Mouse (Mus musculus) midbrain, embryonic 10.5 days (tissue): ENCODE data around the gene Ror2. TPM values are rescaled to one million over a fixed set of nuclear protein-coding genes. Genes with fewer than 3 reads are reported as not detected.
A peak's percentile ranks its signal among the peaks of the same experiment; 100 is the strongest.

ENCODE experiments used
- DNase-seq: peaks from one replicate; pipeline ENCODE4 v3.0.0-alpha.2; 2017; ENCODE audit warnings: low spot score
- H3K27ac ChIP-seq: fragments of 300-500 bp; sonication (generic); replicated peaks from 2 replicates; pipeline ENCODE4 v1.5.1; 2016; ENCODE audit warnings: mild to moderate bottlenecking
- H3K27me3 ChIP-seq: fragments of 300-500 bp; sonication (generic); 2 replicates; pipeline ENCODE4 v1.6.1; 2016; ENCODE audit warnings: low read depth, mild to moderate bottlenecking; ENCODE audit not compliant: poor library complexity, severe bottlenecking
- H3K36me3 ChIP-seq: fragments of 300-500 bp; sonication (generic); 2 replicates; pipeline ENCODE4 v1.6.1; 2016; ENCODE audit warnings: mild to moderate bottlenecking, moderate library complexity
- H3K4me1 ChIP-seq: fragments of 300-500 bp; sonication (generic); 2 replicates; pipeline ENCODE4 v1.6.1; 2016
- H3K4me3 ChIP-seq: fragments of 300-500 bp; sonication (generic); 2 replicates; pipeline ENCODE4 v1.5.1; 2016; ENCODE audit warnings: mild to moderate bottlenecking, moderate library complexity
- H3K9me3 ChIP-seq: fragments of 300-500 bp; sonication (generic); replicated peaks from 2 replicates; pipeline ENCODE4 v1.6.1; 2016; ENCODE audit warnings: mild to moderate bottlenecking
- WGBS: fragments of 180-500 bp; shearing (Covaris S2); methylation state at CpG from one replicate; pipeline ENCODE4 v1.1.7; 2016; 5-methylcytosine and 5-hydroxymethylcytosine counted together
- polyA plus RNA-seq: library from polyadenylated mRNA; unstranded; fragments of >200 nt; fragmentation: Nextera tagmentation; extraction: Ambion mirVana; gene quantifications from 2 replicates; pipeline ENCODE4 v1.2.1, GENCODE M21; 2016

Gene Ror2
- polyA plus RNA-seq, 1 experiment from 2014 or later, result 11.0 TPM

GRCm38 (mm10) chr13:53195951-53196677 lies 89.8 kb downstream of the Ror2 start:
- Histone ChIP-seq H3K4me1 (peaks cover 29% of the 10 kb centered on the region), H3K4me3 (no peak overlapping the region)

GRCm38 (mm10) chr13:53194306-53194705 lies 91.6 kb downstream of the Ror2 start:
- Histone ChIP-seq H3K27me3 (no peaks in the 10 kb centered on the region), H3K4me3 (no peak overlapping the region), H3K36me3 (no peaks in the 10 kb centered on the region), H3K9me3 (no peaks in the 10 kb centered on the region), H3K4me1 (peaks cover 24% of the 10 kb centered on the region), H3K27ac (no peak overlapping the region; the same call in 1 of the 2 replicates)
- no peak for DNase-seq
- WGBS, result 89% methylated on average over 15 of the region's 15 CpGs

More at GRCm38 (mm10) chr13:53195951-53196677, 89.8 kb downstream of the Ror2 start:
- Histone ChIP-seq H3K36me3 (no peaks in the 10 kb centered on the region), H3K27ac (no peak overlapping the region; the same call in 1 of the 2 replicates), H3K27me3 (no peaks in the 10 kb centered on the region), H3K9me3 (no peaks in the 10 kb centered on the region)
- DNase-seq, result no peak
- 88% methylated on average over 6 of the region's 6 CpGs for WGBS

GRCm38 (mm10) chr13:53193713-53194112 lies 92.2 kb downstream of the Ror2 start:
- H3K27ac ChIP-seq, result peak overlapping the region; percentile 1; the same call in 1 of the 2 replicates
- WGBS, result 83% methylated on average over 6 of the region's 6 CpGs
- H3K4me1 ChIP-seq, result peaks cover 24% of the 10 kb centered on the region
- no peak overlapping the region for H3K4me3 ChIP-seq
- DNase-seq, result no peak
- no peaks in the 10 kb centered on the region for H3K9me3 ChIP-seq
- no peaks in the 10 kb centered on the region for H3K27me3 ChIP-seq
- H3K36me3 ChIP-seq, result no peaks in the 10 kb centered on the region

- Histone ChIP-seq H3K4me1 (peaks cover 22% of the 10 kb centered on the region), H3K4me3 (no peak overlapping the region), H3K9me3 (no peaks in the 10 kb centered on the region), H3K27ac (no peak overlapping the region), H3K36me3 (no peaks in the 10 kb centered on the region), H3K27me3 (no peaks in the 10 kb centered on the region)
- no peak for DNase-seq
- WGBS, result 89% methylated on average over 6 of the region's 6 CpGs
These were observed 93.6 kb downstream of the Ror2 start for GRCm38 (mm10) chr13:53192286-53192685.

- no peak for DNase-seq
- Histone ChIP-seq H3K9me3 (no peaks in the 10 kb centered on the region), H3K4me3 (no peak overlapping the region), H3K27ac (no peak overlapping the region), H3K36me3 (no peaks in the 10 kb centered on the region), H3K27me3 (no peaks in the 10 kb centered on the region), H3K4me1 (peaks cover 16% of the 10 kb centered on the region)
- 76% methylated on average over 7 of the region's 7 CpGs for WGBS
These were observed 94.3 kb downstream of the Ror2 start for GRCm38 (mm10) chr13:53191657-53192056.

GRCm38 (mm10) chr13:53188935-53189334 lies 97.0 kb downstream of the Ror2 start:
- 90% methylated on average over 10 of the region's 10 CpGs for WGBS
- no peak for DNase-seq
- Histone ChIP-seq H3K4me1 (peaks cover 8% of the 10 kb centered on the region; the same call in 1 of the 2 replicates), H3K36me3 (0 out of 2 replicates have a peak, but pooled peaks cover 3% of the 10 kb centered on the region), H3K4me3 (no peak overlapping the region), H3K27me3 (no peaks in the 10 kb centered on the region), H3K27ac (no peak overlapping the region), H3K9me3 (no peaks in the 10 kb centered on the region)

GRCm38 (mm10) chr13:53184858-53185257 lies 101.1 kb downstream of the Ror2 start:
- WGBS, result 89% methylated on average over 1 of the region's 1 CpGs
- no peaks in the 10 kb centered on the region for H3K9me3 ChIP-seq
- no peak for DNase-seq
- H3K4me1 ChIP-seq, result peaks cover 20% of the 10 kb centered on the region; the same call in 1 of the 2 replicates
- 0 out of 2 replicates have a peak, but pooled peaks cover 3% of the 10 kb centered on the region for H3K36me3 ChIP-seq
- no peak overlapping the region for H3K4me3 ChIP-seq
- H3K27ac ChIP-seq, result no peak overlapping the region
- H3K27me3 ChIP-seq, result peaks cover 12% of the 10 kb centered on the region; the same call in 1 of the 2 replicates

GRCm38 (mm10) chr13:53184149-53184548 lies 101.8 kb downstream of the Ror2 start:
- 0 out of 2 replicates have a peak, but pooled peaks cover 3% of the 10 kb centered on the region for H3K36me3 ChIP-seq
- peaks cover 22% of the 10 kb centered on the region for H3K4me1 ChIP-seq
- no peak overlapping the region for H3K4me3 ChIP-seq
- WGBS, result 53% methylated on average over 5 of the region's 5 CpGs
- peaks cover 12% of the 10 kb centered on the region; the same call in 1 of the 2 replicates for H3K27me3 ChIP-seq
- H3K9me3 ChIP-seq, result no peaks in the 10 kb centered on the region
- no peak for DNase-seq
- no peak overlapping the region for H3K27ac ChIP-seq

- whole genome bisulfite sequencing, result 56% methylated on average over 8 of the region's 8 CpGs
- Histone ChIP-seq H3K4me3 (no peak overlapping the region), H3K9me3 (no peaks in the 10 kb centered on the region), H3K4me1 (peaks cover 29% of the 10 kb centered on the region), H3K27me3 (peaks cover 12% of the 10 kb centered on the region; the same call in 1 of the 2 replicates), H3K36me3 (0 out of 2 replicates have a peak, but pooled peaks cover 3% of the 10 kb centered on the region), H3K27ac (0 out of 2 replicates have a peak overlapping the region, but pooled peaks have one; percentile 28)
- peak; percentile 42 for DNase-seq
These were observed 102.8 kb downstream of the Ror2 start for GRCm38 (mm10) chr13:53183161-53183577.

GRCm38 (mm10) chr13:53178594-53178993 lies 107.3 kb downstream of the Ror2 start:
- Histone ChIP-seq H3K27ac (peak overlapping the region; percentile 58; the same call in 1 of the 2 replicates), H3K36me3 (no peaks in the 10 kb centered on the region), H3K27me3 (peaks cover 30% of the 10 kb centered on the region), H3K9me3 (no peaks in the 10 kb centered on the region), H3K4me3 (peak overlapping the region; percentile 14; the same call in 1 of the 2 replicates), H3K4me1 (peaks cover 55% of the 10 kb centered on the region)
- 15% methylated on average over 13 of the region's 13 CpGs for WGBS
- DNase-seq, result peak; percentile 57

GRCm38 (mm10) chr13:53178171-53178570 lies 107.8 kb downstream of the Ror2 start:
- Histone ChIP-seq H3K4me1 (peaks cover 51% of the 10 kb centered on the region), H3K4me3 (peak overlapping the region; percentile 14; the same call in 1 of the 2 replicates), H3K27me3 (peaks cover 34% of the 10 kb centered on the region), H3K27ac (peak overlapping the region; percentile 34; the same call in 1 of the 2 replicates), H3K9me3 (no peaks in the 10 kb centered on the region), H3K36me3 (no peaks in the 10 kb centered on the region)
- DNase-seq, result peak; percentile 21
- WGBS, result 34% methylated on average over 4 of the region's 4 CpGs

- Histone ChIP-seq H3K36me3 (no peaks in the 10 kb centered on the region), H3K4me1 (peaks cover 50% of the 10 kb centered on the region), H3K27me3 (peaks cover 35% of the 10 kb centered on the region), H3K4me3 (no peak overlapping the region), H3K27ac (no peak overlapping the region), H3K9me3 (no peaks in the 10 kb centered on the region)
- WGBS, result 71% methylated on average over 7 of the region's 7 CpGs
- no peak for DNase-seq
These were observed 108.6 kb downstream of the Ror2 start for GRCm38 (mm10) chr13:53177424-53177718.
